Mouse (Mus musculus): ENCODE measurements around the gene Mgp. TPM values are rescaled to one million over a fixed set of nuclear protein-coding genes. Genes with fewer than 3 reads are reported as not detected.

The Mgp gene
- polyA plus RNA-seq, 1 experiment = 117 TPM

DNA sequence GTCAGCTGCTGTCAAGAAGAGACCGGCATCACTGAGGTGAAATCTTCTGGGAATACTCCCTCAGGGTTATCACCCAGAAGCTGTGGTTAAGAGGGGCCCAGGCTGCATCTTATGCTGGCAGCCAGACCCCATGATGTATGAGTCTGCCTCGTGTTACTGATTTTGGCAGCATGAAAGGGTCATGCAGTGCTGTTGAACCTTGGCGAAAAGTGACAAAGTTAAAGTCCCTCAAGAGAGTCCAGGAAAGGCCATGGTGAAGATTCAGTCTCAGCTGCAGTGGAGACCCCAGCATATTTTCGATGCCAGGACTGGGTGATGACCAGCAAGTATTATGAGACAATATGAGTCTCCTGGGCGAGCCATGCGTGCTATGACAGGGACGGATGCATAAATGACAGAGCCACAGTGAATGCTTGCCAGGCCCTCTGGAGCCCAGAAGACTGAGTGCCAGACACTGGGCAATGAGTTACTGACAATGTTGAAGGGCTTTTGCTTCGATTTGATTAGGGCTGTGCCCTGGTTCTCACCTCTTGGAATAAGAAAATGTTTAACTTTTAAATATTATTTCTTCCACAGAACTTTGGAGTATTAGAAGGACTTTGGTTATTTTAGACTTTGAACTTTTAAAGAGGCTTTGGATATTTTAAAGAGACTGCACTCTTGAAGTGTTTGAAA is 40.2 kb upstream of the Mgp start:
- H3K27ac ChIP-seq (ENCODE audit: control insufficient read depth, insufficient read depth, low read depth, low read length, poor library complexity) = no peak overlapping the region
- H3K4me3 ChIP-seq (replicated peaks; ENCODE audit: control insufficient read depth, low read depth, low read length) = no peak overlapping the region
- TF ChIP-seq CTCF (IDR thresholded peaks at IDR 0.05; ENCODE audit: control insufficient read depth, insufficient read depth, low read length) (no peak), POLR2A (IDR thresholded peaks at IDR 0.05; ENCODE audit: borderline replicate concordance, control insufficient read depth, low read depth, low read length) (no peak)
- no peaks in the 10 kb centered on the region for H3K4me1 ChIP-seq (ENCODE audit: control insufficient read depth, insufficient read depth, low read length)
- WGBS = 74% methylated on average over 8 of the region's 8 CpGs

DNA sequence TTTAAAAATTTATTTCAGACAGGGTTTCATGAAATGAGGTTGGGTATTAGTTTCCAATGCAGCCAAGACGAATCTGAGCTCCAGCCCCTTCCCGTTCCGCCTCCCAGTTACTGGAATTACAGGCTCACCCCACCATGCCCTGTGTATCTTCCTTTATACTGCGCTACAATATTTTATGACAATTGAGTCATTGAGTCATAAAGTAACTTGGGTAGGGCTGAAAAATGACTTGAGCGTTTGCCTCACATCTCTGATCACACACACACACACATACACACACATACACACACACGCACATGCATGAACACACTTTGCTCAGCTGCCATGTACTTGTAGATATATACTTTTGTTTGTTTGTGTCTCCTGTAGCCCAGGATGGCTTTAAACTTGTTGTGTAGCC is 38.6 kb upstream of the Mgp start:
- Histone ChIP-seq H3K4me1 (ENCODE audit: control insufficient read depth, insufficient read depth, low read length) (no peaks in the 10 kb centered on the region), H3K27ac (ENCODE audit: control insufficient read depth, insufficient read depth, low read depth, low read length, poor library complexity) (no peak overlapping the region), H3K4me3 (replicated peaks; ENCODE audit: control insufficient read depth, low read depth, low read length) (no peak overlapping the region)
- 90% methylated on average over 6 of the region's 6 CpGs for WGBS
- no peak for TF ChIP-seq CTCF (IDR thresholded peaks at IDR 0.05; ENCODE audit: control insufficient read depth, insufficient read depth, low read length)
- no peak for TF ChIP-seq POLR2A (IDR thresholded peaks at IDR 0.05; ENCODE audit: borderline replicate concordance, control insufficient read depth, low read depth, low read length)

DNA sequence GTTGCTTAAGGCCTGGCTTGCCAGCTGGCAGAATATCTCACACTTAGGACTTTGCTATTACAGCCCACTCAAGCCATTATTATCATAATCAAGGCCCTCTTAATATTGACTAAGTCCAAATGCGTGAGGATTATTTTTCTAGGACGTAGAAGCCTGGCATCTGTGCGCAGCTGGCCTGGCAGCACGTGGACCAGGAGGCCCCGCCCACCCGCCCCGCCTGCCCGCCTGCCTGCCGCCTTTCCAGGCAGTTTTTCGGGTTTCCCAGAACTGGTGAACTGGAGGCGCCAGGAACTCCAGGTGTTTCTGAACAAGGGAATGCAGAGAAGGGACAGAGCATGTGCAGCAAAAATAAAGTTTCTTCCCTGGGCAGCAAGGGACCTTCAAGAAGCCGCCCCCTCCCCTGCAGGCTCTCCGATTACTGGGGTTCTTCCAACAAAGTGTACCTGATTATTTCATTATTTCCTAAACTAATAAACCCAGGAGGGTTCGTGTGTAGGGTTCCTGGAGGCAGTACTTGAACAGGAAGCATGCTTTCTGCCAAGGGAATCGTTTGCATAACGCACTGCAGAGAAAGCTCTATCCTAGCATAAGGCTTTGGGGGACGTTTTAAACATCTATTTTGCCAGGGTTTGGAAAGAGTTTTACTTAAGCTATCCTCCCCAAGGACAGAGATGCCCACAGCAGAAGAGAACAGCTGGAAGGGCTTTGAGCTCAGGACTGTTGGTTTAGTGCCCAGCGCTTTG is 37.9 kb upstream of the Mgp start:
- TF ChIP-seq CTCF (IDR thresholded peaks at IDR 0.05; ENCODE audit: control insufficient read depth, insufficient read depth, low read length) (no peak), POLR2A (IDR thresholded peaks at IDR 0.05; ENCODE audit: borderline replicate concordance, control insufficient read depth, low read depth, low read length) (no peak)
- Histone ChIP-seq H3K4me3 (replicated peaks; ENCODE audit: control insufficient read depth, low read depth, low read length) (no peak overlapping the region), H3K27ac (ENCODE audit: control insufficient read depth, insufficient read depth, low read depth, low read length, poor library complexity) (no peak overlapping the region), H3K4me1 (ENCODE audit: control insufficient read depth, insufficient read depth, low read length) (no peaks in the 10 kb centered on the region)
- 21% methylated on average over 18 of the region's 18 CpGs for WGBS

DNA sequence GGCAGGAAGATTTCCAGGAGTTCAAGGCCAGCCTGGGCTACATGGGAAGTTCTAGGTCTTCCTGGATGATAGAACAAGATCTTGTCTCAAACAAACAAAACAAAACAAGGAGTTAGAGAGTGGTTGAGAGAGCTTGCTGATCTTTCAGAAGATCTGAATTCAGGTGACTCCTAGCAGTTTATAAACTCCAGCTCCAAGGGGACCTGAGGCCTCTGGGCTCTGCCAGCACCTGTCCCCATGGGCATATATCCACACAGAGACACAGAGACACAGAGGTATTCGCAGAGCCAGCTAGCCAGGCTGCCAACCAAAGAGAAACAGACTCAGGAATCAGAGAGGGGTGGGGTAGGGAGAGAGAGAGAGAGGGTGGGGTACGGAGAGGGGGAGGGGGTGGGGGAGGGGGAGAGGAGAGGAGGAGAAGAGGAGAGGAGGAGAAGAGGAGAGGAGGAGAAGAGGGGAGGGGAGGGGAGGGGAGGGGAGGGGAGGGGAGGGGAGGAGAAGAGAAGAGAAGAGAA is 37.2 kb upstream of the Mgp start:
- 83% methylated on average over 1 of the region's 2 CpGs for WGBS
- Histone ChIP-seq H3K27ac (ENCODE audit: control insufficient read depth, insufficient read depth, low read depth, low read length, poor library complexity) (no peak overlapping the region), H3K4me1 (ENCODE audit: control insufficient read depth, insufficient read depth, low read length) (no peaks in the 10 kb centered on the region), H3K4me3 (replicated peaks; ENCODE audit: control insufficient read depth, low read depth, low read length) (no peak overlapping the region)
- TF ChIP-seq POLR2A (IDR thresholded peaks at IDR 0.05; ENCODE audit: borderline replicate concordance, control insufficient read depth, low read depth, low read length) (no peak), CTCF (IDR thresholded peaks at IDR 0.05; ENCODE audit: control insufficient read depth, insufficient read depth, low read length) (no peak)

DNA sequence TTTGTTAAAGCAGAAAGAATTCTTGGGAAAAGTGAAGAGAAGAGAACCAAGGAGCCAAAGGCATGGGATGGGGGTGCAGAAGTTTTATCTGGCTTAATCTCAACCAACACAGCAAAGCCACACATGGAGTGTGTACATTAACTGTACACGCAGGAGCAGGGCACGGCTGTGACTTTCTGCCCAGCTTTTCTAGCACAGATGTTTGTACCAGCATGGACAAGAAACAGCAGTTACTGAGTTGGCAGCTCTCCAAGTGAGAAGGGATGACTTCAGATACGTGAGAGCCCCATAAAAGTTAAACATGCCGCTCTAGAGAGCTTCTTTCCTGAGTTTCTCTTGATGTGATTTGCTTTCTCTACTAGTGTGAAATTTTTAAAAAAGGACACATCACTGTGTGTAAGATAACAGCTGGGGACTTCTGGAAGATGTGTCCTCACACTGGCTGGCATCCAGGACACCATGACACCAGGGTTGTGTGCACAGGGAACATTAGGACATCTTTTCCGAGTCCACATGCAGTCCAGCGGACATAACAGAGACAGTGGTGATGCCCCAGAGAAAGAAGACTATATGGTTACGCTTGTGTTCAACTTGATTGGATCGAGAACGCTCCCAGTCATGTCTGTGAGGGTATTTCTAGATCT is 34.7 kb upstream of the Mgp start:
- WGBS = 76% methylated on average over 9 of the region's 9 CpGs
- TF ChIP-seq CTCF (IDR thresholded peaks at IDR 0.05; ENCODE audit: control insufficient read depth, insufficient read depth, low read length) = no peak
- TF ChIP-seq POLR2A (IDR thresholded peaks at IDR 0.05; ENCODE audit: borderline replicate concordance, control insufficient read depth, low read depth, low read length) = no peak
- no peaks in the 10 kb centered on the region for H3K4me1 ChIP-seq (ENCODE audit: control insufficient read depth, insufficient read depth, low read length)
- no peak overlapping the region for H3K27ac ChIP-seq (ENCODE audit: control insufficient read depth, insufficient read depth, low read depth, low read length, poor library complexity)
- H3K4me3 ChIP-seq (replicated peaks; ENCODE audit: control insufficient read depth, low read depth, low read length) = no peak overlapping the region

DNA sequence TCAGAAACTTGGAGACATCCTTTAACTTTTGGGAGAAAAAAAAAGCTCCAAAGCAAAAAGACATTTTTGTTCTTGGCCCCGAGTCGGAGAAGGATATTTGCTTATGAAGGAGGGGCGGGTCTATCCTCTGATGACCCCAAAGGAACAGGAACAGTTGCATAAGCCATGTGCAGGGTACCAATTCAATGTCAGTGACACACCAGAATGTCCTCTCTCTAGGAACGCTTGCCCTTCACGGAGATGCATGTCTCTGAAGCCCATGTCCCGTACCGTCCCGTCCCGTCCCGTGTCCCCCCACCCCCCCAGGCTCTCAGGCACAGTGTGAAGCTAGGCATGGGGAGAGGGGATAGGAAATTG is 31.3 kb upstream of the Mgp start:
- TF ChIP-seq CTCF (IDR thresholded peaks at IDR 0.05; ENCODE audit: control insufficient read depth, insufficient read depth, low read length) (no peak), POLR2A (IDR thresholded peaks at IDR 0.05; ENCODE audit: borderline replicate concordance, control insufficient read depth, low read depth, low read length) (no peak)
- WGBS = 71% methylated on average over 10 of the region's 10 CpGs
- H3K27ac ChIP-seq (ENCODE audit: control insufficient read depth, insufficient read depth, low read depth, low read length, poor library complexity) = no peak overlapping the region
- no peak overlapping the region for H3K4me3 ChIP-seq (replicated peaks; ENCODE audit: control insufficient read depth, low read depth, low read length)
- no peaks in the 10 kb centered on the region for H3K4me1 ChIP-seq (ENCODE audit: control insufficient read depth, insufficient read depth, low read length)

DNA sequence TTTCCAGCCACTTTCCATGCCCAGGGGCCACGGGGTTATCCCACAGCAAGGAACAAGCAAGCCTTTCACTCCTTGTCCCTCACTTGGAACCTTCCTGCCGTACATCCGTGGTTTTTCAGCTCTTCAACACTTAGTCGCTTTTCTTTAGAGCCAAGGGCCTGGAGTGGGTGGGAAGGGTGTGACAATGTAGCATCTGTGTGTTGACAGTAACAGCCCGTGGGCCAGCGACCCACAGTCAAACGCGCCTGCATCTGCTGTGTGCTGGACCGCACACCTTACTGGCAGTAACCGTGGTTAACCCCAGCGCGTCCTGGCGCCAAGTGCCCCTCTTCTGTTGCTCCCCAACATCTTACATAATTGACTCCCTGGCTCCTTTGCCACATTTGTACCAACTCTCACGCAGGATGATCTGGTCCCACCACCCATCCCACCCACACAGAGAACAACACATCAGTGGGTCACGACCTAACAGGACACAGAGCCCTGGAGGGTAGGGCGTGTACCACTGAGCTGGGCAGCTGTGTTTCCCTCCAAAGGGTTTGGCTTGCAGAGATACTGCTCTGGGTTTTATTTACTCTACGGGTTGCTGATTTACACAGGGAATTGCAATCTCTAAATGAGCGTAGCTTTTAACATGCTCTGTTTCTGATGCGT is 30.8 kb upstream of the Mgp start:
- WGBS = 61% methylated on average over 19 of the region's 19 CpGs
- Histone ChIP-seq H3K4me1 (ENCODE audit: control insufficient read depth, insufficient read depth, low read length) (no peaks in the 10 kb centered on the region), H3K27ac (ENCODE audit: control insufficient read depth, insufficient read depth, low read depth, low read length, poor library complexity) (no peak overlapping the region), H3K4me3 (replicated peaks; ENCODE audit: control insufficient read depth, low read depth, low read length) (no peak overlapping the region)
- no peak for TF ChIP-seq CTCF (IDR thresholded peaks at IDR 0.05; ENCODE audit: control insufficient read depth, insufficient read depth, low read length)
- TF ChIP-seq POLR2A (IDR thresholded peaks at IDR 0.05; ENCODE audit: borderline replicate concordance, control insufficient read depth, low read depth, low read length) = no peak
